Mouse (Mus musculus) embryonic fibroblast, embryonic 13.5 days (primary cell): ENCODE data around the gene Snx27.

Experiments used
- CTCF ChIP-seq: IDR thresholded peaks from 2 replicates; pipeline ENCODE4 v1.5.1; 2011; ENCODE audit warnings: mild to moderate bottlenecking, control low read depth, low read length, moderate library complexity, borderline replicate concordance; ENCODE audit not compliant: insufficient read depth
- POLR2A ChIP-seq: IDR thresholded peaks from 2 replicates; pipeline ENCODE4 v1.6.1; 2011; ENCODE audit warnings: low read depth, mild to moderate bottlenecking, control low read depth, low read length, moderate library complexity

GRCm38 (mm10) chr3:94459834-94460233, 122.7 kb downstream of the Snx27 start:
- TF ChIP-seq POLR2A: no peak
- no peak for TF ChIP-seq CTCF
